Mouse (Mus musculus) heart, embryonic 14.5 days (tissue): ENCODE measurements around the gene Sh3bgrl3. TPM values are rescaled to one million over a fixed set of nuclear protein-coding genes. Genes with fewer than 3 reads are reported as not detected.
"Not testable (repeated sequence)": the region's sequence is repeated elsewhere in the genome, so short reads cannot be mapped to it uniquely, and the experiment has no call there.

Source experiments
- ATAC-seq: fragments of 200-750 bp; cut with Nextera tagmentation; 2 replicates; pipeline ENCODE4 v1.8.0; 2017; ENCODE audit warnings: low read depth, moderate TSS enrichment; ENCODE audit not compliant: insufficient number of reproducible peaks, insufficient read depth, low FRiP score
- H3K27ac ChIP-seq, 2 experiments: fragments of 200-500 bp in 1 of 2; fragments of 300-500 bp in 1 of 2; sonication (generic) in 1 of 2; replicated peaks in 1 of 2; 2 replicates each; pipeline ENCODE4 v1.5.1; 2012 to 2014; ENCODE audit warnings: low read depth in 2 of 2, low read length in 2 of 2, control low read depth in 1 of 2, mild to moderate bottlenecking in 1 of 2, mixed read lengths in 1 of 2; ENCODE audit not compliant: control insufficient read depth in 1 of 2, insufficient read depth in 1 of 2
- H3K27me3 ChIP-seq: fragments of 300-500 bp; sonication (generic); 2 replicates; pipeline ENCODE4 v1.6.1; 2014; ENCODE audit warnings: mild to moderate bottlenecking, low read length, control low read depth; ENCODE audit not compliant: control insufficient read depth, insufficient read depth
- H3K36me3 ChIP-seq: fragments of 300-500 bp; sonication (generic); 2 replicates; pipeline ENCODE4 v1.6.1; 2014; ENCODE audit warnings: mild to moderate bottlenecking, control low read depth, low read length, mixed read lengths; ENCODE audit not compliant: control insufficient read depth, insufficient read depth
- H3K4me1 ChIP-seq, 2 experiments: fragments of 200-500 bp in 1 of 2; fragments of 300-500 bp in 1 of 2; sonication (generic) in 1 of 2; 2 replicates each; pipeline ENCODE4 v1.6.1; 2012 to 2014; ENCODE audit warnings: low read length in 2 of 2, control low read depth in 1 of 2, mixed read lengths in 1 of 2; ENCODE audit not compliant: control insufficient read depth in 2 of 2, insufficient read depth in 2 of 2
- H3K4me2 ChIP-seq: fragments of 300-500 bp; sonication (generic); 2 replicates; pipeline ENCODE4 v1.6.1; 2014; ENCODE audit warnings: mild to moderate bottlenecking, low read length
- H3K4me3 ChIP-seq, 2 experiments: fragments of 200-500 bp in 1 of 2; fragments of 300-500 bp in 1 of 2; sonication (generic) in 1 of 2; 2 replicates each; pipeline ENCODE4 v1.5.1; 2012 to 2014; ENCODE audit warnings: low read length in 2 of 2, mild to moderate bottlenecking in 2 of 2, control low read depth in 1 of 2, low read depth in 1 of 2, moderate library complexity in 1 of 2; ENCODE audit not compliant: control insufficient read depth in 1 of 2, insufficient read depth in 1 of 2
- H3K9ac ChIP-seq: fragments of 300-500 bp; sonication (generic); 2 replicates; pipeline ENCODE4 v1.6.1; 2014; ENCODE audit warnings: mild to moderate bottlenecking, low read length
- H3K9me3 ChIP-seq: fragments of 300-500 bp; sonication (generic); 2 replicates; pipeline ENCODE4 v1.6.1; 2016; ENCODE audit warnings: low read length, control low read depth; ENCODE audit not compliant: control insufficient read depth
- WGBS: fragments of 180-500 bp; shearing (Covaris S2); extraction: QIAGEN DNeasy Blood & Tissue Kit; methylation state at CpG from one replicate; pipeline ENCODE4 v1.1.7; 2014; 5-methylcytosine and 5-hydroxymethylcytosine counted together
- polyA plus RNA-seq: library from polyadenylated mRNA; unstranded; fragments of >200 nt; fragmentation: Nextera tagmentation; extraction: Ambion mirVana; gene quantifications from 2 replicates; pipeline ENCODE4 v1.2.1, GENCODE M21; 2014

The Sh3bgrl3 gene
- polyA plus RNA-seq, result 196 and 209 TPM in 2 replicates

DNA sequence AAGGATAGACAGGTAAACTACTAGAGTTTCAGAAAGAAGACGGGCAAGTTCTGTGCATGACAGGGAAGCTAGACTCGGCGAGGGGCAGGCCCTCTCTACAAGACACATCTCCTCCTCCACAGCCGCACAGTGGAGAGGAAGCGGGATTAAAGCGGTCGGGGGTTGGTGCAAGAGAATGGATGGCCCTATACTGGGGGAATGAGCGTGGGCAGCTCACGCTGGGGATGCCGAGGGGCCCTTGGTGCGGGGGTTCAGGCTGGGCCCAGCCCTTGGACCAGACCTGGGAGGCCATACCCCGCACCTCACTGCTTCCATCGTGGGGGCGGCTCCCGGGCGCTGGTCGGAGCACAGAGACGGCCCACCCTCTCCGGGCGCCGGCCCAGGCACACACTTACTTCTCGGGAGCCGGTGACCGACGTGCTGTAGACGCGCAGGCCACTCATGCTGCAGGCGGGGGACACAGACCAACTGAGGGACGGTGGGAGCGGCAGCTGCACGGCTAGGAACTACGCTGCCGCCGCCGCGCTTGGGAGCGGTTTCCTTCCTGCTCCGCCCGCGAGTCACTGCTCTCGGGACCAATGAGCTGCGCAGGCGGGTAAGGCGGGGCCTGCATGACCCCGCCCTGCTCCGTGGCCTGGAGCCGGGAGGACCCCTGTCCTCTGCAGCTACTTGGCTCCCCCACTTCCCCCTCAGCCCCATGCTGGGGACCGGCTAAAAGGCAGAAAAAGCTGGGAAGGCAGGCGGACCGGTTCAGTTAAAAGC, at the start of gene Sh3bgrl3:
Gene Sh3bgrl3, minus strand, starts transcription at position 569 of the 762 bp plus-strand sequence.
- under 1% methylated on average over 50 of the region's 50 CpGs for WGBS
- Histone ChIP-seq H3K36me3 (peaks cover 28% of the 10 kb centered on the region), H3K4me1 (peaks cover 13 to 22% of the 10 kb centered on the region in 2 experiments), H3K9me3 (no peaks in the 10 kb centered on the region), H3K4me3 (peak within 1 kb of the TSS; percentile 67 to 91), H3K27ac (peak within 1 kb of the TSS; percentile 79 to 88), H3K4me2 (peak within 1 kb of the TSS; percentile 85), H3K9ac (peak within 1 kb of the TSS; percentile 87), H3K27me3 (no peaks in the 10 kb centered on the region)
- peak; percentile 90 for ATAC-seq

DNA sequence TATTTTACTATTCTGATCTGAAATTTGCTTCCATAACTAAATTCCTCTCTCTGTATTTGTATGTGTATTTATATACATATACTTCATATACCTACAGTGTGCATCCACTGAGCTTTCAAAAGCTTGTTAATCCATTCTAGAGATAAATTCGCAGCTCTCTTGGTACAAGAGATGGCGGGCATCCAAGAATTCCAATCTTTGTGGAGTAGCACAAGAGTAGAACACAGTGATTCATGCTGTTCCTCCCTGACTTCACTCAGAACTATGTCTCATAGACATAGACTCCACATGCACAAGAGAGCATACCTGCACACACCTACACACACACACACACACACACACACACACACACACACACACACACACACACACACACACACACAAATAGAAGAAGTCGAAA, 43.8 kb upstream of the Sh3bgrl3 start:
- H3K9me3 ChIP-seq, result no peaks in the 10 kb centered on the region
- WGBS, result 35% methylated on average over 3 of the region's 3 CpGs
- H3K27me3 ChIP-seq, result no peaks in the 10 kb centered on the region
- no peak for ATAC-seq
- H3K27ac ChIP-seq, result no peak overlapping the region
- H3K4me2 ChIP-seq, result no peak overlapping the region
- H3K4me1 ChIP-seq, result peaks cover 5 to 12% of the 10 kb centered on the region in 2 experiments
- no peak overlapping the region for H3K9ac ChIP-seq
- H3K36me3 ChIP-seq, result peaks cover 17% of the 10 kb centered on the region
- no peak overlapping the region for H3K4me3 ChIP-seq

DNA sequence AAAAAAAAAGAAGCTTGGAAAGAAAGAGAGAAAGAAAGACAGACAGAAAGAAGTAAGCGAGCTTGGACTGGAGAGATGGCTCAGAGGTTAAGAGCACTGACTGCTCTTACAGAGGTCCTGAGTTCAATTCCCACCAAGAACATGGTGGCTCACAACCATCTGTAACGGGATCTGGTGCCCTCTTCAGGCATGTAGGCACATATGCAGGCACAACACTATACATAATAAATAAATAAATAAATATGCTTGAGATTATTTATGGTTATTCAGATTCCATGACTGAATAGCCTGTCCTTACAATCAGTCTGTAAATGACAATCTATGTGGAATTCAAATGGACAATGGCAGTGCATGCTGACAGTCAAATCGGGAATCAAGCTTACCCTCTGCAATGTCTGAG, 38.3 kb upstream of the Sh3bgrl3 start:
- Histone ChIP-seq H3K9ac (no peak overlapping the region), H3K4me1 (peaks cover 5 to 21% of the 10 kb centered on the region in 2 experiments), H3K36me3 (peaks cover 25% of the 10 kb centered on the region), H3K27me3 (no peaks in the 10 kb centered on the region), H3K4me2 (no peak overlapping the region), H3K9me3 (no peaks in the 10 kb centered on the region), H3K27ac (no peak overlapping the region), H3K4me3 (no peak overlapping the region)
- no peak for ATAC-seq
- 82% methylated on average over 3 of the region's 3 CpGs for WGBS

DNA sequence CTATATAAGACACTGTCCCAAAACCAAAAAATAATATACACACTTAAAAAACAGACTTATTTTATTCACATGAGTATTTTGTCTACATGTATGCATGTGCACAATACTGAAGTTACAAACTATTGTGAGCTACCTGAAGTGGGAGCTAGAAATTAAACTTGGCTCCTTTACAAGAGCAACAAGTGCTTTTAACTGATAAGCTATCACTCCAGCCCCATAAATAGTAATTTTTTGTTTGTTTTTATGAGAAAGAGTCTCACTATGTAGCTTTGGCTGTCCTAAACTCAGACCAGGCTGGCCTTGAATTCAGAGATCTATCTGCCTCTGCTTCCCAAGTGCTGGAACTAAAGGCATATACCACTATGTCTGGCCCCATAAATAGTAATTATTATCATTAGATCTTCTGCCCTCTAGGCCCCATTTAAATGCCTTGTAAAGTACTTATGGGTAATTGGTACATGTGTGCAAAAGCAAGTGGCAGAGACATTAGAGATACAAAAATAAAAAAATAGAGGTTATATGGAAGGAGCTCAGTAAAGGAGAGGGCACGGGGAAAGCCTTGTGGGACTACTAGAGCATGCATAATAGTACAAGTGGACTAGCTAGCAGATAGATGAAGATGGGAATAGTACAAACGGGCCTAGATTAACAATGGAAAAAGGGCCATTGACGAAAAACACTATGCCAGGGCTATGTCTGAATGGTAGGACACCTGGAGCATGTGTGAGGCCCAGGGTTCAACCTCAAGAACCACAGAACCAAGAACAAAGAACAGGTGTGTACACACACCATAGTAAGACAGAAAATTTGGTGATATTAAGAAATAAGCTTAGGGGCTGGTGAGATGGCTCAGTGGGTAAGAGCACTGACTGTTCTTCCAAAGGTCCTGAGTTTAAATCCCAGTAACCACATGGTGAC, 37.2 kb upstream of the Sh3bgrl3 start:
- Histone ChIP-seq H3K27ac (no peak overlapping the region), H3K4me2 (0 out of 2 replicates have a peak overlapping the region, but pooled peaks have one; percentile 3), H3K4me3 (no peak overlapping the region), H3K36me3 (peaks cover 19% of the 10 kb centered on the region), H3K9ac (no peak overlapping the region), H3K9me3 (no peaks in the 10 kb centered on the region), H3K4me1 (peaks cover 3 to 16% of the 10 kb centered on the region in 2 experiments), H3K27me3 (no peaks in the 10 kb centered on the region)
- 66% methylated on average over 3 of the region's 3 CpGs for WGBS
- ATAC-seq, result no peak

DNA sequence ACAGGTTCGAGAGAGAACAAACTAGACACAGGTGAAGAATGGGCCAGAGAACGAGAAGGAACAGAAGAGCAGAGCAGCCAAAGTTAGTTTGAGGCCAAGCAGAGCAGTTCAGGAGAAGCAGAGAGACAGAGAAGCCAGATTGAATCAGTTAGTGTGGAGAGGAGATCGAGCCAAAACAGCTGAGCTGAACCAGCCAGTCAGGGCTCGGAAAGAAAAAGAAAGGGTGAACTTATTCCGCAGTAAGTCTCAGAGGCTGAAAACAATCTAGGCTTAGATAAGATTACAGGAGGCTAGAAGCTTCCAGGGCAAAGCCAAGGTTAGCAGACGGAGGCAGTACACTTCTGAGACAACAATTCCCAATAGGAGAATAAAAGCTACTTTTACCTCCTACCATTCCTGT, 36.4 kb upstream of the Sh3bgrl3 start:
- peak overlapping the region; percentile 3; the same call in 1 of the 2 replicates for H3K4me2 ChIP-seq
- WGBS, result 17% methylated on average over 6 of the region's 6 CpGs
- H3K9ac ChIP-seq, result no peak overlapping the region

DNA sequence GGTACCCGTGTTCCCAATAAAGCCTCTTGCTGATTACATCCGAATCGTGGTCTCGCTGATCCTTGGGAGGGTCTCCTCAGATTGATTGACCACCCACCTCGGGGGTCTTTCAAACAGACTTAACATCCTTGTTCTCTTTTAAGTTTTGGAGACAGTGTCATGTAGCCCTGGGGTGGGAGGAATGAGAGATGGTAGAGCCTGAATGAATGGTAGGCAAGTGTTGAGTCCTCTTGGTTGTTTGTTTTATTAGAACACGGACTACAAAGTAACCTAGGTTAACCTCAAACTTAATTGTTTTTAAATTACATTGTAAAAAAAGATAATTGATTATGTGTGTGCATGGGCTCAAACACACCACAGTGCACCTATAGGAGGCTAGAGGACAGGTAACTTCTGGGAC, 36.0 kb upstream of the Sh3bgrl3 start:
- peak overlapping the region; percentile 3 to 39; a peak in 2 of 4 replicates for H3K27ac ChIP-seq
- H3K36me3 ChIP-seq, result peaks cover 19% of the 10 kb centered on the region
- WGBS, result 96% methylated on average over 5 of the region's 6 CpGs
- no peak for ATAC-seq
- H3K4me2 ChIP-seq, result no peak overlapping the region
- no peaks in the 10 kb centered on the region for H3K27me3 ChIP-seq
- H3K4me3 ChIP-seq, result no peak overlapping the region
- no peak overlapping the region for H3K9ac ChIP-seq
- H3K9me3 ChIP-seq, result no peaks in the 10 kb centered on the region
- peaks cover 3 to 16% of the 10 kb centered on the region in 2 experiments for H3K4me1 ChIP-seq

More for the DNA sequence above, 36.4 kb upstream of the Sh3bgrl3 start:
- Histone ChIP-seq H3K4me1 (peaks cover 3 to 16% of the 10 kb centered on the region in 2 experiments), H3K27ac (peak overlapping the region; percentile 3 to 39; a peak in 2 of 4 replicates), H3K27me3 (no peaks in the 10 kb centered on the region), H3K9me3 (no peaks in the 10 kb centered on the region), H3K36me3 (peaks cover 19% of the 10 kb centered on the region), H3K4me3 (no peak overlapping the region)
- ATAC-seq, result no peak

DNA sequence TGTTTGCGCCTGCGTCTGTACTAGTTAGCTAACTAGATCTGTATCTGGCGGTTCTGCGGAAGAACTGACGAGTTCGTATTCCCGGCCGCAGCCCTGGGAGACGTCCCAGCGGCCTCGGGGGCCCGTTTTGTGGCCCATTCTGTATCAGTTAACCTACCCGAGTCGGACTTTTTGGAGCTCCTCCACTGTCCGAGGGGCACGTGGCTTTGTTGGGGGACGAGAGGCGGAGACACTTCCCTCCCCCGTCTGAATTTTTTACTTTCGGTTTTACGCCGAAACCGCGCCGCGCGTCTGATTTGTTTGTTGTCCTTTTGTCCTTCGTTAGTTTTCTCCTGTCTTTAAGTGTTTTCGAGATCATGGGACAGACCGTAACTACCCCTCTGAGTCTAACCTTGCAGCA, 31.5 kb upstream of the Sh3bgrl3 start:
- H3K4me1 ChIP-seq, result peaks cover 8 to 25% of the 10 kb centered on the region in 2 experiments
- 2% methylated on average over 26 of the region's 30 CpGs for WGBS
- not testable (repeated sequence) for ATAC-seq, H3K9me3 ChIP-seq, H3K27me3 ChIP-seq, H3K36me3 ChIP-seq
- peak overlapping the region; percentile 49 to 55 for H3K4me3 ChIP-seq
- peak overlapping the region; percentile 64 for H3K9ac ChIP-seq
- H3K4me2 ChIP-seq, result peak overlapping the region; percentile 56
- peak overlapping the region; percentile 17 to 33; a peak in 2 of 4 replicates for H3K27ac ChIP-seq
